Mouse (Mus musculus) right cerebral cortex, postnatal 36 days (tissue): ENCODE results near the gene P2rx7.
A peak's percentile ranks its signal among the peaks of the same experiment; 100 is the strongest.

Experiments
- DNase-seq, 2 experiments: peaks; one replicate each; pipeline ENCODE4 v3.0.0; 2022; ENCODE audit warnings: low spot score in 2 of 2, mixed read lengths in 1 of 2

P2rx7 gene

DNA sequence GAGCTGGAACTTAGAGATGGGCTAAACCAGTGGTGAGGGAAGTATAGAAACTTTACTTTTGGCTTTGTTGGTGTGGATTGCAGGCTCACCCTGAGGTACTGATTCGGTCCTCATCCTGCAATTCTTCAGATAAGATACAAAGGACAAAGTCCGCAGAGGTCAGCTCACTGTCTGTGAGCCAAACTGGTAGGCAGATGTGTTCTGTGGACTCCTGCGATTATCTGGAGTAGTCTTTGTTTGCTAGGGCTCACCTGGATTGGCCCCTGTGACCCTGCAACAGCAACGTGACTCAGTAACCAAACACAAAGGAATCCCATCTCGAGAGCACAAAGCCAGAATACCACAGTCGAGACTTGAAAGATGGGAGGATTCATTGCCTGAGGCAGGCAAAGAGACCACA, 46.8 kb downstream of the P2rx7 start:
- DNase-seq: no peak

DNA sequence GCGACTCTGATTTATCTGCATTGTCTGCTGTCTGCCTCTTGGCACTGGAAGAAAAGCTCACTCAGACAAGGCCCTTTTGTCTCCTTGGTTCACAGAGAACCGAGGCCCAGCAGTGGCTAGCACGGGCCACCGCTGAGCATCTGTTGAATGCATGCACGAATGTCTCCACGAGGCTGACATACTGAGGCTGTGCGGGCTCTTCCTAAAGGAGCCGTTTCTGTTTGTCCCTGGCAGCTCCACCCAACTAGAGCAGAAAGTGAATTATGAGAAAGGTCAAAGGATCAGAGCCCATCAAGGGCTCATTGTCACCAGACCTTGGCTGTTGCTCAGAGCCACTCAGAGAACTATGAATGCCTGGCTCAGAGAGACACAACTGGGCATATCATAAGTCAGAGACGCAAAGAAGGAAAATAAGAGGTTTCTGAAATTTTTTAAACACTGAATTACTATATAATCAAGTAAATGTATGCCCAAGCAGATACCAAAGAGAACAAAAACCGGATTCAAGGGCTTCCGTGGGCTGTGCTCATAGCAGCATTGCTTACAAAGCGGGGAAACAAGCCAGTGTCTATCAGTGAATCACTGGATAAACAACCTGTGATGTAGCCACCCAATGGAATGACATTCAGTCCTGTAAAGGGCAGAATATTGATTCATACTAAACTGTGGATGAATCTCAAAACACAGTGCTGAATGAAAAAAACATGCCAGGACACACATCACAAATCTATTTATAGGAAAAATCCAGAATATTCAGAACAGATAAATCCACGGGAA, 49.9 kb downstream of the P2rx7 start:
- DNase-seq: peak in 1 of 2 experiments; percentile 8

DNA sequence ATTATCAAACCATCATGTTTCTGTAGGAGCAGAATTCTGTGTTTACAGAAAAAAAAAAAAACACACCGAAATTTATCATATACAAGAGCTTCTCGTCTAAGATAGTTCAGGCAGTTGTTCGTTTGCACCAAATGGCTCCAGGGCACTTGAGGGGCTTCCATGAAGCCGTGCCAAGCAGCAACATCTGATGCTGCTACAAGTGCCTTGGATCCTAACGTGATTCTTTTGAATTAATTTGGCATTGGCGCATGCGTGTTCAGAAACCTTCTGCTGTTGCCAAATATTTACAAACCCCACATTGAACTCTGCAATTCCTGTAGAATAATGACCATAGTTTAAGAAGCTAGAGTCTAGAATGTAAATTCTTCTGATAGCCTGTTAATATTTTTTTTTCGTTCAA, 51.8 kb downstream of the P2rx7 start:
- no peak for DNase-seq

DNA sequence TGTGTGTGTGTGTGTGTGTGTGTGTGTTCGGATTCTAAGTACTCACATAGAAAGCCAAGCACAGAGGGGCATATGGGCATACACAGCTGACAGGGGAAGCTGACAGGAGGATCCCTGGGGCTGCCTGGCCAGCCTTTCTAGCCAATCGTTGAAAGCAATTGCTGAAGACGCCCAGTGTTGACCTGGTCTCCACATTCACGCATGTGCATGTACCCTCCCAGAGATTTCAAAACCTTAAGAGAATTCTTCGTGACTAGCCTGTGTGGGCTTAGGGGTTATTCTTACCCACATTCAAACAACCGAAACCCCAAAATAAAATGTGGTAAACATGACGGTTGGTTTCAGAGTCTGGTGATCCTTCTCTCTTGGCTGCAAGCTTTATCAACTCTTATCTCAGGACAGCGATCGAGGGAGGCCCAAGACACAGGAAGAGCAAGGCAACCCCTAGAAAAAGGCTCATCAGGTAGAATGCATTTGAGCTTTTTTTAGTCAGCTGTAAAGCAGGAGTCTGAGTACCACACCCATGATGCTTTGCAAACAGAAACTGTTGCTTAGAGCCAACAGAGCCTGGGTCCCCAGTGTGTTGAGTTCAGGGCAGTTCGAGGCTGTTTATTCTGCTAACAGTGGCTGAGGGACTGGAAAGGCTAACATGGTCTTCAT, 54.5 kb downstream of the P2rx7 start:
- DNase-seq: no peak

DNA sequence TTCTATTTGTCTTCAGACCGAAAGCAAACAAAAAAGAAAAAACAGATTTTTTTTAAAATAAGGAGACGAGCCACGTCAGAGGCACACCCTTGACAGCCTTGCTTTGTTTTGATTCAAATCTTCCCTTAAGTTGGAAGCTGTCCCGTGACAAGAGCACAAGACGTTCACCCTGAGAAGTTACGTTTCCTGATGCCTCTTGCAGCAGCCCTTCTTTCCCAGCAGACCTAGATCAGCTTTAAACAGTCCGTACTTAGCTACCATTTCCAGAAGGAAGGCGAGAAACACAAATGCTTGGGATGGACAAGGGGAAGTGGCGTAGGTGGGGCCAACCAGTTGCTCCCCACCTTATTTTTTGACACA, 55.0 kb downstream of the P2rx7 start:
- DNase-seq: no peak

DNA sequence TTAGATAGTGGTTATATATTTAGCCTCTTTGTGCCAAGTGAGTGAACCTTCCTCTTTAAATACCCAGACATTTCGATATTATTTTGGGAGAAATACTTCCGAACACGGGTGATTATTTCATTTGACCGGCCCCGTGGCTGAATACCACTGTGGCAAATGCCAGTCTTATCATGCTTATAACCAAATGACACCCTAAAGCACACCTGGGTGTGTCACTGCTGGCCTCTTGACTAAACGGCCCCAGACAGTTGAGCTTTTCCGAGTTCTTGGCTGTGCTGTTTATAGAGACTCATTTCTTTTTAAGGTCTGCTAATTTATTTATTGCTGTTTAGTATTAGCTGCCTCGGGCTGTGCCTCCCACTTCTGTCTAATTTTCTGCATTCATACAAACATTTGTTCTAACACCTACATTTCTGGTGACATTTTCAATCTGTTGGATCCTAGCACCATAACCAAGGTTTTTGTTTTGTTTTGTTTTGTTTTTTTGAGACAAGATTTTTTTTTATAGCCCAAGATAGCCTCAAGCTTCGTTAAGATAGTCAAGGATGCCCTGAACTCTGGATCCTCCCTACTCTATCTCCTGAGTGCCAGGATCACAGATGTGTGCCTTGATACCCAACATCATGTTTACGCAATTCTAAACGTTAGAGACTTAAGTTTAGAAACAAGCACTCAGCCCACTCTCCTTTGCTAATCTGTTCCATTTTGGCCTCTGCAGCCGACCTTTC, 56.6 kb downstream of the P2rx7 start:
- no peak for DNase-seq

DNA sequence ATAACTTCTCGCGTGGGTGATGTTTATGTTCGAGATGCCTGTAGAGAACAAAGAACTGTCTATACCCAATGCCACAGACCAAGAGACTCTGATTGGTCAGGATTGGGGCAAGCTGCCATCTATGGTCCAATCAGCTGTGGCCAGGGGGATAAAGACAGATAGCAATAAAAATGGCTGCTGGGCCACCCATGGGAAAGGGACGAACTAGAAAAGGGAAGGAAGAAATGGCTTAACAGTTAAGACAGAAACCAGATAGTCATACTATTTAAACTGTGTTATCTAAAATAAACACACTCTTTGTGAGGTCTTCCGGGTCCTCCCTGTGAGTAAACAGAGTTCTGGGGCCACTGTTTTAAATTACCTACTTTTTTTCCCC, 57.1 kb downstream of the P2rx7 start:
- DNase-seq: no peak

DNA sequence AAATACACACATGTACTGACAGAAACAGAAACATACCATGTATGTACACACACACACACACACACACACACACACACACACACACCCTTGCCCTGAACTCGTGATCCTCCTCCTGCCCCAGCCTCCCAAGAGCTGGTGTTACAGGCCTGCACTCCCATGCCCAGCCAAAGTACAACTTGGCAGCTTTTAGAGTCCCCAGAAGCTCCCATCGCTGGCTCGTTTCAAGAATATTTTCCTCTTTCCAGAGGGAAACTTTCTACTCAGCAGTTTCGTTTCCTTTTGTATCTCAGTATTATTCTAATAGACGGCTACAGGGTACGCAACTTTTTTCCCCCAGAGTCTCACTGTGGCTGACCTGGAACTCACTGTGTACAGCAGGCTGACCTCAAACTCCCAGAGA, 58.4 kb downstream of the P2rx7 start:
- DNase-seq: no peak

DNA sequence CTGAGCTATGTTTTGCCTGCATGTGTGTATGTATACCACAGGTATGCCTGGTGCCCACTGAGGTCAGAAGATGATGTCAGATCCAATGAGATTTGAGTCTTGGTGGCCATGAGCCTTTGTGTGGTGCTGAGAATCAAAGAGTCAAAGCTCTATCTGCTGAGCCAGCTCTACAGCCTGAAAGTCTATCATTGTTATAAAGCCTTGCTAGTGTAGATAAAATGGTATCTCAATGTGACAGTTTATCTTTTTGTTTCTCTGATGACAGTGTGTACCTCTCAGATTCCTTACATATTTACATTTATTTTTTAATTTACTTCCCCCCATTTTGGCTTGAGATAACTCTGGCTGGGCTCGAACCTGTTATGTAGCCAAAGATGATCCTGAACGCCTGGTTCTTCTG, 59.9 kb downstream of the P2rx7 start:
- DNase-seq: no peak

DNA sequence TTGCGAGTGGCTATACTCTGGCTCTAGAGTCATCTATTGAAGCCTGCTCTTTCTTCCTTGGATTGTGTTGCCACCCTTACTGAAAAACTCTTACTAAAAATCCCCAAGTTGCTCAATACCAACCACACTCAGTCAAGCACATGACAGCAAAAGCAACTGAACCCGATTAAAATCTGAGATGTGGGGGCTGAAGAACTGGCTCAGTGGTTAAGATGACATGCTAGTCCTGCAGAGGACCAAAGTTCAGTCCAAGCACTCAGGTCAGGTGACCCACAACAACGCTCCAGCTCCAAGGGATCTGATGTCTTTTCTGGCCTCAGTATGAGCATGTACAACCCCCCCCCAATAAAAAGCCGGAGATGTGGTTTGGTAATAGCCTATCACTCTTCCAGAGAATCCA, 60.9 kb downstream of the P2rx7 start:
- DNase-seq: no peak

DNA sequence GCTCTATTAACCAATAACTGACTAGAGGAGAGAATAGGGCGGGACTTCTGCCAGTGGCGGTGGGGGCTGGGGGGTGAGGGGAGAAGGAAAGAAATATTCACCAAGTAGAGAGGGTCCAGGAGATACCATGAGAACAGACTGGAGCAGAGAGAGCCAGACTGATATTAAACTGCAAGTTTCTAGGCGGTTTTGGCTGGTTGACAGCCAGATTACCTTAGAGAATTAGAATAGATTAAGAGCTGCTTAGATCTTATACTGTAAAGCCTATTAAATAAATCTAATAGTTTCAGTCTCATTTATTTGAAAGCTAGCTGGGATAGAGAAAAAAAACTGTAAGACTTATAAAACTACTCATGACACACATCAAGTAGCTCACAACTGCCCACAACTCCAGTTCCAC, 61.5 kb downstream of the P2rx7 start:
- DNase-seq: no peak

DNA sequence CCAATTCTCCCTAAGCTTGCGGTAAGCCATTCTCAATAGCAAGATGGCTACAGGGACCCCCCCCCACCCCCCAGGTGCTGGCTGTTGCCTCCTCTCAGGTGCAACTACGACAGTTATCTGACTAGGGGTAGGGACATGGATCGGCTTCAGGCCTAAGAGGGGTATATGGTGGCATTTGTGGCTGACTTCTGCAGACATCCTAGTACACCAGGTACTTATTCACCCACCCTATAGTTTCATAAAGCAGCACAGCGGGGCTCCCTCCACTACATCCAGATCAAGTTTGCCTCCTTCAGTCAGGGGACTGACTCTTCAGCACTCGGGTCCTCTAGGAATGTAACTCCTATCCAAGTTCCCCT, 63.2 kb downstream of the P2rx7 start:
- DNase-seq: no peak

DNA sequence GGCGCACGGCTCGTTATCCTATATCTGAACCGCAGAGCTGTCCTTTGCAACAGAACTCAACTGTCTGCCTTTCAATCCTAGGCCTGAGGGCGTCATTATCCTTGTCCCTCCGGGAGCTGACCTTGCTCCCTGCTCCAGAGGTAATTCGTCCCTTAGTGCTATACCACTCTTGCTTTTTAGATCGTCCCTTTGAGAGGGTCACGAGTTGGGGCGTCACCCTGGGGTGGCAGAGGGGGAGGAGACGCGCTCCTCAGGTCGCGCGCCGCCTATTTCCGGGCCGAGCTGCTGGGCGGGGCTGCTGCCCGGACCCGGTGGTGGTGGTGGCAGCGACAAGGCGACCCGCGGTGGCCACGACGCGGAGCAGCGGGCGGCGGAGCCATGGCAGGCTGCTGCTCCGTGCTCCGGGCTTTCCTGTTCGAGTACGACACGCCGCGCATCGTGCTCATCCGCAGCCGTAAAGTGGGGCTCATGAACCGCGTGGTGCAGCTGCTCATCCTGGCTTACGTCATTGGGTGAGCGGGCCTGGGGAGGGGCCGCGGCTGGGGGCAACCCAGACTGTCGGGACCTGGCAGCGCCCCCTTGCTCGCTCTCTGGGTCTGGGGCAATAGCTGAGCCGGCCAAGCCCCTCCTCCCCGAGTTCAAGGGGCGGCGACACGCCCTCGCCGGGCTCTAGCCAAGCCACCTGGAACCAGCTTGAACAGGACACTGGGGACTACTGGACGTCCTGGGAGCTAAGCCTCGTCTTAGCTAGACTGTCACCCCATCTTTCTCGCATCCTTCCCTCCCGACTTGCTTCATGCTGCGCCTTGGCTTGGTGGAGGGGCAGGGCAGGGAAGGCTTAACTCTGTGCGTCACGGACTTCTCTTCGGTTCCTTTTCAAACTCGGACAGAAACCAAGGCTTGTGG, 63.8 kb downstream of the P2rx7 start, which contains the start of gene P2rx4:
P2rx4 (plus strand) TSS at position 269 of the 906 bp plus-strand sequence.
- DNase-seq: peak; percentile 83 to 84

DNA sequence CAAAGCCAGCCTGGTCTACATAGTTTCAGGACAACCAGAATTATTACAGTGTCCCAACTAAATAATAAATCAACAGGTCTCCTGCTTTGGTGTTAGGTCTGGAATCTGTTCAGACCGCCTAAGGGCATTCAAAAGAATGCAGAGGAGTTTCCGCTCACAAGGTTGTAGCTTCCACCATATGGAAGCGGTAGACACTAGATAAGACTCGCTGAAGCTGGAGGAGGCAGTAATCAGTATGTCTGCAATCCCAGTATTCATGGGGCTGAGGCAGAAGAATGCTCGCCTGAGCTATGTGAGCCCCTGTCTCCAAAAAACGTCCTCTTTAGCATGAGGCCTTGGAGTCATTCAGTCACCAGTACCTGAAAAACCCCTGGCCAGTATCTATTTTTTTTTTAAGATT, 65.1 kb downstream of the P2rx7 start:
- no peak for DNase-seq

DNA sequence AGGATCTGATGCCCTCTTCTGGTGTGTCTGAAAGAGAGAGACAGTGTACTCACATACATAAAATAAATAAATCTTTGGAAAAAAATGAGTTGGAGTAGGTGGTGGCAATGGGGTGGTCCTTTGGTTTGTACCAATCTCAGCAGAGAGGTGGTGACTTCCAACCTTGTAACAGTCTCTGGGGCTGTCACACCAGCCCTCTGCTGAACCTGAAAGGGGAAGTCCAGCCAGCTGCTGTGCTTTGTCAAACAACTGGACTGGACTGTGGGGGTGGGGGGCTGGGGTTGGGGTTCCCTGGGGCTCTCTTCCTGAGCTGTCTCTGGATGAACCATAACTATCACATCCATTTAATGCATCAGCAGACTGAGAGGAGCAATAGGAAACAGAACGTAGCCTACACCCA, 72.0 kb downstream of the P2rx7 start:
- DNase-seq: no peak

DNA sequence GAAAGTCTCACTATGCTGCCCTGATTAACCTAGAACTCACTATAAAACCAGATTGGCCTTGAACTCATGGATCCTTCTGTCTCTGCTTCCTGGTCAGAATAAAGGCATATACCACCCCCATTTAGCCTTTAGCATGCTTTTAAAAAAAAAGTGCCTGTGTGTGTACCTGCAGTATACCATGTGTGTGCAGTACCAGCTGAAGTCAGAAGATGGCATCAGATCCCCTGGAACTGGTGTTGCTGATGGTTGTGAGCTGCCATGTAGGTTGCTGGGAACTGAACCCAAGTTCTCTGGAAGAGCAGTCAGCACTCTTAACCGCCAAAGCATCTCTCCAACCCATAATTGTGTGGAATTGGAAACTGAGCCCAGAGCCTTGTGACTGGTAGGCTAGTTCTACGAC, 73.1 kb downstream of the P2rx7 start:
- no peak for DNase-seq

DNA sequence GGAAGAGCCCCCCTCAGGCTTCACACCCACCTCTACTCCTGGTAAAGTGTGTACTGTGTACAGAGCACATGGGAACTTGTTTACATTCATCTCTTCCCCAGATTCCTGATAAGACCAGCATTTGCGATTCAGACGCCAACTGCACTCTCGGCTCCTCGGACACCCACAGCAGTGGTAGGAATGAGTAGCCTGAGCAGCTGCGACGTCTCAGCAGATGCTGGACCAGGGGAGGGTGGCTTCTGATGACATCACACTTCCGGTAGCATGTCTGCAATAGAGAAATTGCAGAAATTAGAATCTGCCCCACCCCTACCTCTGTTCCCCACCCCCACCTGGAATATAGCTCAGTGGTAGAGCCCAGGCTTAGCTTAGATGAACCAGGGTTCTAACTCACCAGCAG, 74.7 kb downstream of the P2rx7 start:
- no peak for DNase-seq

DNA sequence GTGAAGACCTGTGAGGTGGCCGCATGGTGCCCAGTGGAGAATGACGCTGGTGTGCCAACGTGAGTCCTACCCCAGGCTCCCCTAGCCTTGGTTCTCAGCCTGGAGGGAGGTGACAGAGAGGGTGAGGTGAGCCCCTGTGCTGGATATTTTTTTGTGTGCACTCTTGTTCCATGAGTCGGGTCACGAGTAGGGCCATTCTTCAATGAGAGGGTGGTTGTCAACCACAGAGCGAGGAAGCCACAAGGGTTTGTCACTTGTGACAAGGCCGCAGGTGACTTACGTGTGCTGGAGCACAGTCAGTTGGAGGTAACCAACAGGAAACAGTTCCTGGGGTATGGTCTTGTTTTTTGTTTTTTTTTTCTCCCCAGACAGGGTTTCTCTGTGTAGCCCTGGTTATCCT, 75.5 kb downstream of the P2rx7 start:
- DNase-seq: no peak

DNA sequence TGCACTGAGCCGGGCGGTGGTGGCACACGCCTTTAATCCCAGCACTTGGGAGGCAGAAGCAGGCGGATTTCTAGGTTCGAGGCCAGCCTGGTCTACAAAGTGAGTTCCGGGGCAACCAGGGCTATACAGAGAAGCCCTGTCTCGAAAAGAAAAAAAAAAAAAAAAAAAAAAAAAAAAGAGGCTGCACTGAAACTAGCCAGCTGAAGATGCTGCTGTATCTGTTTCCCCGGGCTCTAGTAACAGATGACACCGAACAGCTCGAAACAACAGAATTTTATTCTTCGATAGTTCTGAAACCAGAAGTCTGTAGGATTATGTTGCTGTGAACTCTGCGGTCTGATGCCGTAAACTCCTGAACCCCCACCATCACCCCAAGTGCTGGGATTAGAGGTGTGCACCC, 81.7 kb downstream of the P2rx7 start:
- DNase-seq: no peak

DNA sequence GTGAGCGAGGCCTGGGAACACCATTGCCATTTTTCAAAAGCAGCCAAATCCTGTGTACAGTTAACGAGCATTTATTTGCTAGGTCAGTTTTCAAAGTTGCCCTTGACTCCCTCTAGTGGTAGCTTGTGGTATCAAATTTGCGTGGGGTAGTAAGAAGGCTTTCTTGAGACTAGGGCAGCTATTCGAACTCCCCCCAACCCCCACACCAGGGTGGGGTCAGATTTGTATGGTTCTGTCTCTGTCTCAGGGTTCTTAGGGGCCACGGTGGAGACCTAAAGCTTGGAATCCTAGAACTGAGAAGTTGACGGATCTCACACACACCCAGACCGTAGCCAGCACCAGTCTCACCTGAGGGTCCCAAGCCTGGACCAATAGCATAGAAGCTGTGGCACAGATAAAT, 82.4 kb downstream of the P2rx7 start:
- DNase-seq: peak; percentile 47 to 53

DNA sequence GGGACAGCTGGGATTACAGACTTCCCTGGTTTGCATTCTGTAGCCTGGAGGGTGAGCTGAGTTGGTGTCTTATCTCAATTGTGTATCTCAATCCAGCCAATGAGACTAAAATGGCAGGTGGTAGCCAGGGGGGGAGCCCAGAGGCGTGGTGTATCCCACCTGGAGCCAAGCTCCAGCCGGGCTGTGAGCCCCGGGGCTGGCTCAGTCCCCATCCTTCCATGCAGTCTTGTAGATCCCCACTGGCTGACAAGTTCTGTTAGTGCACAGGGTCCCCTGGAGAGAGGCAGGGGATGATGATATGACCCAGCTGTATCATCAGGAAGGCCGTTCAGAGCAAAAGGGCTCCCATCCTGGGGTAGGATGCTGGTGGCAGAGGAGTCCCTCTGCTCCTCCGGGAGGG, 82.9 kb downstream of the P2rx7 start:
- DNase-seq: no peak

DNA sequence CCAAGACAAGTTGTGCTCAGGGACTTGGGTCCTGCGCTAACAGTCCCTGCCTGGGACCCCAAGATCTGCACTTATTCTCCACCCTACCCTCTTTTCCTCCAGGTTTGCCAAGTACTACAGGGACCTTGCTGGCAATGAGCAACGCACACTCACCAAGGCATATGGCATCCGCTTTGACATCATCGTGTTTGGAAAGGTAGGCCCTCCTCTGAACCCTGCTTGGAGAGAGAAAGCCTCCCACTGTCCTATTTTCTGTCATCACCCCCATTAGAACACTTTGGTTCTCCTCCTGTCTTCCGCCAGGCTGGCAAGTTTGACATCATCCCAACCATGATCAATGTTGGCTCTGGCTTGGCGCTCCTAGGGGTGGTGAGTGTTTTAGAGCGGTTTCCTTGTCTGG, 83.4 kb downstream of the P2rx7 start:
- DNase-seq: no peak
